Mouse (Mus musculus) myocyte (in vitro differentiated cells): ENCODE data around the gene Kank3. TPM values are rescaled to one million over a fixed set of nuclear protein-coding genes. Genes with fewer than 3 reads are reported as not detected.

Source experiments
- H3K27me3 ChIP-seq: one replicate; pipeline ENCODE4 v1.6.1; 2011; ENCODE audit not compliant: control insufficient read depth, insufficient read depth, insufficient read length
- H3K36me3 ChIP-seq: one replicate; pipeline ENCODE4 v1.6.1; 2011; ENCODE audit not compliant: control insufficient read depth, insufficient read depth
- H3K4me2 ChIP-seq: one replicate; pipeline ENCODE4 v1.6.1; 2011; ENCODE audit warnings: low read depth, control low read depth
- H3K4me3 ChIP-seq: one replicate; pipeline ENCODE4 v1.5.1; 2011; ENCODE audit warnings: mild to moderate bottlenecking, control low read depth, moderate library complexity
- H3K79me2 ChIP-seq: one replicate; pipeline ENCODE4 v1.6.1; 2011; ENCODE audit not compliant: control insufficient read depth, insufficient read depth
- H3ac ChIP-seq: one replicate; pipeline ENCODE4 v1.6.1; 2011; ENCODE audit not compliant: control insufficient read depth, insufficient read length
- CEBPB ChIP-seq: IDR thresholded peaks from 2 replicates; pipeline ENCODE4 v1.6.1; 2011; ENCODE audit warnings: mild to moderate bottlenecking, moderate library complexity; ENCODE audit not compliant: poor library complexity, insufficient read depth, severe bottlenecking
- E2F4 ChIP-seq: IDR thresholded peaks from one replicate; pipeline ENCODE4 v1.6.1; 2011; ENCODE audit warnings: mild to moderate bottlenecking, control low read depth, moderate library complexity; ENCODE audit not compliant: insufficient read depth
- MAX ChIP-seq: IDR thresholded peaks from one replicate; pipeline ENCODE4 v1.6.1; 2011; ENCODE audit warnings: low read depth, mild to moderate bottlenecking, control low read depth
- MYOD1 ChIP-seq, 3 experiments: IDR thresholded peaks; one replicate each; pipeline ENCODE4 v1.6.1; 2011; ENCODE audit warnings: control low read depth in 2 of 3, low read depth in 2 of 3, mild to moderate bottlenecking in 2 of 3, moderate library complexity in 1 of 3; ENCODE audit not compliant: insufficient read length in 2 of 3, control insufficient read depth in 1 of 3
- MYOG ChIP-seq, 3 experiments: IDR thresholded peaks; one replicate each; pipeline ENCODE4 v1.6.1; 2011; ENCODE audit warnings: control low read depth in 2 of 3, low read depth in 2 of 3, mild to moderate bottlenecking in 2 of 3; ENCODE audit not compliant: insufficient read length in 2 of 3, control insufficient read depth in 1 of 3, insufficient read depth in 1 of 3
- POLR2A ChIP-seq: IDR thresholded peaks from one replicate; pipeline ENCODE4 v1.6.1; 2011; ENCODE audit warnings: low read depth, mild to moderate bottlenecking, control low read depth, moderate library complexity; ENCODE audit not compliant: insufficient read length
- POLR2AphosphoS2 ChIP-seq: IDR thresholded peaks from one replicate; pipeline ENCODE4 v1.6.1; 2011; ENCODE audit warnings: low read depth, control low read depth; ENCODE audit not compliant: insufficient read length
- REST ChIP-seq: IDR thresholded peaks from one replicate; pipeline ENCODE4 v1.6.1; 2011; ENCODE audit warnings: mild to moderate bottlenecking, control low read depth, moderate library complexity; ENCODE audit not compliant: insufficient read depth, insufficient read length
- SRF ChIP-seq: IDR thresholded peaks from one replicate; pipeline ENCODE4 v1.6.1; 2011; ENCODE audit warnings: low read depth; ENCODE audit not compliant: control insufficient read depth, insufficient read length
- TCF12 ChIP-seq: IDR thresholded peaks from one replicate; pipeline ENCODE4 v1.6.1; 2011; ENCODE audit warnings: mild to moderate bottlenecking, control low read depth; ENCODE audit not compliant: poor library complexity, insufficient read depth, severe bottlenecking
- TCF3 ChIP-seq: IDR thresholded peaks from one replicate; pipeline ENCODE4 v1.6.1; 2011; ENCODE audit warnings: low read depth, control low read depth; ENCODE audit not compliant: insufficient read length
- USF1 ChIP-seq: IDR thresholded peaks from one replicate; pipeline ENCODE4 v1.6.1; 2011; ENCODE audit warnings: low read depth, mild to moderate bottlenecking, control low read depth, moderate library complexity
- polyA plus RNA-seq: library from polyadenylated mRNA; unstranded; fragments of >200 nt; fragmentation: generic; extraction: Trizol; gene quantifications from one replicate; pipeline ENCODE4 v1.2.1, GENCODE M21; 2012; ENCODE audit warnings: missing spikeins

Gene Kank3
- polyA plus RNA-seq, 1 experiment: 8.3 TPM

DNA sequence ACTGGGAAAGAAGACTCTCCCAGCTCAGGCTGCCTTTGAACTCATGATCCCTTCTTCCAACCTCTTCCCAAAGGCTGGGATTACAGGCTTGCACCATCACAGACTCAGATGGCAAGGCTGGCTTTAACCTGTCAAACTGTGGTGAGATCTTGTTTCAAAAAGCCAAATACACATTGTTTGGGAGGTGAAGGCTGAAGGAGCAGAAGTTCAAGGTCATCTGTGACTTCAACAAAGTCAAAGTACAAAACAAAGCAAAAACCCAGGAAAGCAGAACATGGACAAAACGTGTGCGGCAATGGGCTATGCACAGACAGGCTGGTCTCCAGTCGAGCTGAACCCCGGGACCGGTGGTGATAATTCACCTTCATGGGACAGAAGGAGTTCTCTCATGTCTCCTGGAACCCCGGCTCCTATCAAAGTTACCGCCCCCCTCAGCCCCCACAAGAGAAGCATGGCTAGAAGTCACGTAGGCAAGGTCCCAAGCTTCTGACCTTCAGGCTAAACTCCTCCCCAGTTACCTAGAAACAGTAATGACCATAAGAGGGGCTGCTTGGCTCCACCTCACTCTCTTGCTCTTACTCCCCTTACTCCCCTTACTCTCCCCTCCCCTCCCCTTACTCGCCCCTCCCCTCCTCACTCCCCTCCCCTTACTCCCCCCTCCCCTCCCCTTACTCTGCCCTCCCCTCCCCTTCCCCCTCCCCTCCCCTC is 3.0 kb upstream of the Kank3 start:
- no peaks in the 10 kb centered on the region for H3K36me3 ChIP-seq
- no peaks in the 10 kb centered on the region for H3K27me3 ChIP-seq
- no peak overlapping the region for H3ac ChIP-seq
- H3K4me2 ChIP-seq: no peak overlapping the region
- TF ChIP-seq USF1 (no peak), E2F4 (no peak), POLR2A (no peak), SRF (no peak), TCF12 (no peak), CEBPB (no peak), MYOD1 (IDR thresholded peaks at IDR 0.05; ENCODE audit: control insufficient read depth in 1 of 3, insufficient read length in 2 of 3, low read depth in 2 of 3) (no peak), MAX (no peak), POLR2AphosphoS2 (no peak), MYOG (IDR thresholded peaks at IDR 0.05; ENCODE audit: control insufficient read depth in 1 of 3, insufficient read depth in 1 of 3, insufficient read length in 2 of 3, low read depth in 2 of 3) (no peak), REST (no peak), TCF3 (no peak)
- no peak overlapping the region for H3K4me3 ChIP-seq
- no peaks in the 10 kb centered on the region for H3K79me2 ChIP-seq

DNA sequence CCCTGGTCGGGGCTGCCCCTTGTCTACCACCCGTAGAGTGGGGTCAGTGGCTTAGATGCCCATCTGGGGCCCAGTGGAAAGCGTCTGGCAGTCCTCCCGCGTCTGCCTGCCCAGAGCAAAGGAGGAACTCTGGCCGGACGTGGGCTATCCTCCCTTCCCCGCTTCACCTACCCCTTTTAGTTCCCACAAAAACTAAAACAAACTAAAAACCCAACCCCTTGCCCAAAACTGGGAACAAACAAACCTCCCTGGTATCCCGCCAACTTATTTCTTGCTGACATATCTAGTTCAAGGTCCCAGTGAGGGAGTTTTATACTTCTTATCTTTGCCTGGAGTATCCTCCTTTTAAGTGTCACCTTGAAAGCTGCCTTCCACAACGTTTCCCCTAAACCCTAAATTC is 2.1 kb upstream of the Kank3 start:
- no peaks in the 10 kb centered on the region for H3K27me3 ChIP-seq
- H3K79me2 ChIP-seq: no peaks in the 10 kb centered on the region
- no peak overlapping the region for H3ac ChIP-seq
- H3K4me3 ChIP-seq: no peak overlapping the region
- no peak for TF ChIP-seq USF1
- no peak for TF ChIP-seq MAX
- TF ChIP-seq CEBPB: no peak
- no peak for TF ChIP-seq SRF
- TF ChIP-seq E2F4: no peak
- no peak for TF ChIP-seq TCF3
- TF ChIP-seq TCF12: no peak
- no peak for TF ChIP-seq MYOG (IDR thresholded peaks at IDR 0.05; ENCODE audit: control insufficient read depth in 1 of 3, insufficient read depth in 1 of 3, insufficient read length in 2 of 3, low read depth in 2 of 3)
- no peak for TF ChIP-seq MYOD1 (IDR thresholded peaks at IDR 0.05; ENCODE audit: control insufficient read depth in 1 of 3, insufficient read length in 2 of 3, low read depth in 2 of 3)
- no peak for TF ChIP-seq REST
- no peak for TF ChIP-seq POLR2A
- no peak for TF ChIP-seq POLR2AphosphoS2
- H3K4me2 ChIP-seq: no peak overlapping the region
- H3K36me3 ChIP-seq: no peaks in the 10 kb centered on the region

- no peak for TF ChIP-seq POLR2AphosphoS2
- TF ChIP-seq E2F4: no peak
- no peak for TF ChIP-seq MAX
- TF ChIP-seq SRF: no peak
- TF ChIP-seq MYOG (IDR thresholded peaks at IDR 0.05; ENCODE audit: control insufficient read depth in 1 of 3, insufficient read depth in 1 of 3, insufficient read length in 2 of 3, low read depth in 2 of 3): no peak
- TF ChIP-seq TCF3: no peak
- TF ChIP-seq CEBPB: no peak
- no peak for TF ChIP-seq POLR2A
- no peak for TF ChIP-seq MYOD1 (IDR thresholded peaks at IDR 0.05; ENCODE audit: control insufficient read depth in 1 of 3, insufficient read length in 2 of 3, low read depth in 2 of 3)
- H3ac ChIP-seq: no peak overlapping the region
- no peaks in the 10 kb centered on the region for H3K27me3 ChIP-seq
- H3K4me2 ChIP-seq: peak overlapping the region; percentile 99
- H3K4me3 ChIP-seq: peak overlapping the region; percentile 33
- no peaks in the 10 kb centered on the region for H3K79me2 ChIP-seq
- no peaks in the 10 kb centered on the region for H3K36me3 ChIP-seq
These were observed 810 bp downstream of the Kank3 start for GRCm38 (mm10) chr17:33811142-33811516.

- H3K4me3 ChIP-seq: no peak overlapping the region
- H3K27me3 ChIP-seq: no peaks in the 10 kb centered on the region
- no peaks in the 10 kb centered on the region for H3K36me3 ChIP-seq
- H3ac ChIP-seq: no peak overlapping the region
- H3K4me2 ChIP-seq: peak overlapping the region; percentile 34
- H3K79me2 ChIP-seq: no peaks in the 10 kb centered on the region
- TF ChIP-seq MYOG (IDR thresholded peaks at IDR 0.05; ENCODE audit: control insufficient read depth in 1 of 3, insufficient read depth in 1 of 3, insufficient read length in 2 of 3, low read depth in 2 of 3) (no peak), POLR2AphosphoS2 (no peak), POLR2A (no peak), USF1 (peak; percentile 74), TCF3 (no peak), E2F4 (no peak), SRF (no peak), MYOD1 (IDR thresholded peaks at IDR 0.05; ENCODE audit: control insufficient read depth in 1 of 3, insufficient read length in 2 of 3, low read depth in 2 of 3) (peak in 1 of 3 experiments; percentile 57), CEBPB (no peak), REST (no peak), MAX (no peak), TCF12 (no peak)
These were observed 2.2 kb downstream of the Kank3 start for GRCm38 (mm10) chr17:33812475-33812874.

- no peak overlapping the region for H3K4me3 ChIP-seq
- peak overlapping the region; percentile 34 for H3K4me2 ChIP-seq
- no peaks in the 10 kb centered on the region for H3K27me3 ChIP-seq
These were observed 2.7 kb downstream of the Kank3 start for GRCm38 (mm10) chr17:33812990-33813389.

More at GRCm38 (mm10) chr17:33812990-33813389, 2.7 kb downstream of the Kank3 start:
- Histone ChIP-seq H3K36me3 (no peaks in the 10 kb centered on the region), H3ac (no peak overlapping the region), H3K79me2 (no peaks in the 10 kb centered on the region)
- peak in 1 of 3 experiments; percentile 21 for TF ChIP-seq MYOD1 (IDR thresholded peaks at IDR 0.05; ENCODE audit: control insufficient read depth in 1 of 3, insufficient read length in 2 of 3, low read depth in 2 of 3)
- no peak for TF ChIP-seq MAX
- TF ChIP-seq SRF: no peak
